Mouse (Mus musculus): ENCODE results near the gene Cep250. TPM values are rescaled to one million over a fixed set of nuclear protein-coding genes. Genes with fewer than 3 reads are reported as not detected.

Gene Cep250
- polyA plus RNA-seq, 1 experiment, result 6.4 TPM

GRCm38 (mm10) chr2:155991151-155991550, 34.9 kb downstream of the Cep250 start:
- Histone ChIP-seq H3K27me3 (ENCODE audit: control insufficient read depth, insufficient read depth, low read length) (no peaks in the 10 kb centered on the region), H3K4me3 (ENCODE audit: control insufficient read depth, low read depth, low read length) (no peak overlapping the region), H3K27ac (ENCODE audit: control insufficient read depth, insufficient read depth, low read depth, low read length) (no peak overlapping the region), H3K4me1 (ENCODE audit: control insufficient read depth, insufficient read depth, low read length) (no peaks in the 10 kb centered on the region), H3K36me3 (ENCODE audit: control insufficient read depth, insufficient read depth, low read length) (no peaks in the 10 kb centered on the region)
- TF ChIP-seq POLR2A (IDR thresholded peaks at IDR 0.05; ENCODE audit: control insufficient read depth, low read depth, low read length) (no peak), CTCF (IDR thresholded peaks at IDR 0.05; ENCODE audit: control insufficient read depth, insufficient read depth, insufficient replicate concordance, low read depth, low read length) (no peak)

- no peaks in the 10 kb centered on the region for H3K27me3 ChIP-seq (ENCODE audit: control insufficient read depth, insufficient read depth, low read length)
- H3K36me3 ChIP-seq (ENCODE audit: control insufficient read depth, insufficient read depth, low read length), result no peaks in the 10 kb centered on the region
- H3K27ac ChIP-seq (ENCODE audit: control insufficient read depth, insufficient read depth, low read depth, low read length), result no peak overlapping the region
- no peaks in the 10 kb centered on the region for H3K4me1 ChIP-seq (ENCODE audit: control insufficient read depth, insufficient read depth, low read length)
- no peak overlapping the region for H3K4me3 ChIP-seq (ENCODE audit: control insufficient read depth, low read depth, low read length)
- TF ChIP-seq CTCF (IDR thresholded peaks at IDR 0.05; ENCODE audit: control insufficient read depth, insufficient read depth, insufficient replicate concordance, low read depth, low read length), result no peak
- no peak for TF ChIP-seq POLR2A (IDR thresholded peaks at IDR 0.05; ENCODE audit: control insufficient read depth, low read depth, low read length)
These were observed 35.6 kb downstream of the Cep250 start for GRCm38 (mm10) chr2:155991863-155992321.

- Histone ChIP-seq H3K4me3 (ENCODE audit: control insufficient read depth, low read depth, low read length) (no peak overlapping the region), H3K4me1 (ENCODE audit: control insufficient read depth, insufficient read depth, low read length) (peaks cover 6% of the 10 kb centered on the region), H3K27me3 (ENCODE audit: control insufficient read depth, insufficient read depth, low read length) (no peaks in the 10 kb centered on the region), H3K27ac (ENCODE audit: control insufficient read depth, insufficient read depth, low read depth, low read length) (no peak overlapping the region), H3K36me3 (ENCODE audit: control insufficient read depth, insufficient read depth, low read length) (no peaks in the 10 kb centered on the region)
- TF ChIP-seq POLR2A (IDR thresholded peaks at IDR 0.05; ENCODE audit: control insufficient read depth, low read depth, low read length) (no peak), CTCF (IDR thresholded peaks at IDR 0.05; ENCODE audit: control insufficient read depth, insufficient read depth, insufficient replicate concordance, low read depth, low read length) (peak; percentile 10; the same call in 1 of the 2 replicates)
These were observed 49.1 kb downstream of the Cep250 start for GRCm38 (mm10) chr2:156005393-156005792.

- peak; percentile 85 for TF ChIP-seq POLR2A (IDR thresholded peaks at IDR 0.05; ENCODE audit: control insufficient read depth, low read depth, low read length)
- TF ChIP-seq CTCF (IDR thresholded peaks at IDR 0.05; ENCODE audit: control insufficient read depth, insufficient read depth, insufficient replicate concordance, low read depth, low read length), result no peak
- Histone ChIP-seq H3K27me3 (ENCODE audit: control insufficient read depth, insufficient read depth, low read length) (no peaks in the 10 kb centered on the region), H3K4me3 (ENCODE audit: control insufficient read depth, low read depth, low read length) (peak within 1 kb of the TSS; percentile 97), H3K4me1 (ENCODE audit: control insufficient read depth, insufficient read depth, low read length) (peaks cover 6% of the 10 kb centered on the region), H3K36me3 (ENCODE audit: control insufficient read depth, insufficient read depth, low read length) (peaks cover 2% of the 10 kb centered on the region), H3K27ac (ENCODE audit: control insufficient read depth, insufficient read depth, low read depth, low read length) (peak within 1 kb of the TSS; percentile 85)
These were observed 51.8 kb downstream of the Cep250 start, which contains the start of the genes 6430550D23Rik and Ergic3 for GRCm38 (mm10) chr2:156007888-156008532. 6430550D23Rik (minus strand) TSS chr2:156007977. Ergic3 (plus strand) TSS chr2:156008045.

GRCm38 (mm10) chr2:156018106-156018505, 61.8 kb downstream of the Cep250 start:
- Histone ChIP-seq H3K4me1 (ENCODE audit: control insufficient read depth, insufficient read depth, low read length) (no peaks in the 10 kb centered on the region; the same call in 1 of the 2 replicates), H3K4me3 (ENCODE audit: control insufficient read depth, low read depth, low read length) (no peak overlapping the region), H3K27me3 (ENCODE audit: control insufficient read depth, insufficient read depth, low read length) (no peaks in the 10 kb centered on the region), H3K36me3 (ENCODE audit: control insufficient read depth, insufficient read depth, low read length) (no peaks in the 10 kb centered on the region; the same call in none of the 2 replicates), H3K27ac (ENCODE audit: control insufficient read depth, insufficient read depth, low read depth, low read length) (no peak overlapping the region)
- no peak for TF ChIP-seq POLR2A (IDR thresholded peaks at IDR 0.05; ENCODE audit: control insufficient read depth, low read depth, low read length)
- TF ChIP-seq CTCF (IDR thresholded peaks at IDR 0.05; ENCODE audit: control insufficient read depth, insufficient read depth, insufficient replicate concordance, low read depth, low read length), result no peak

GRCm38 (mm10) chr2:156021219-156021618, 65.0 kb downstream of the Cep250 start:
- Histone ChIP-seq H3K4me1 (ENCODE audit: control insufficient read depth, insufficient read depth, low read length) (no peaks in the 10 kb centered on the region; the same call in 1 of the 2 replicates), H3K27ac (ENCODE audit: control insufficient read depth, insufficient read depth, low read depth, low read length) (no peak overlapping the region), H3K36me3 (ENCODE audit: control insufficient read depth, insufficient read depth, low read length) (no peaks in the 10 kb centered on the region; the same call in none of the 2 replicates), H3K4me3 (ENCODE audit: control insufficient read depth, low read depth, low read length) (no peak overlapping the region), H3K27me3 (ENCODE audit: control insufficient read depth, insufficient read depth, low read length) (no peaks in the 10 kb centered on the region)
- TF ChIP-seq POLR2A (IDR thresholded peaks at IDR 0.05; ENCODE audit: control insufficient read depth, low read depth, low read length), result no peak
- TF ChIP-seq CTCF (IDR thresholded peaks at IDR 0.05; ENCODE audit: control insufficient read depth, insufficient read depth, insufficient replicate concordance, low read depth, low read length), result no peak

- H3K27me3 ChIP-seq (ENCODE audit: control insufficient read depth, insufficient read depth, low read length), result no peaks in the 10 kb centered on the region
- H3K4me1 ChIP-seq (ENCODE audit: control insufficient read depth, insufficient read depth, low read length), result no peaks in the 10 kb centered on the region; the same call in 1 of the 2 replicates
- H3K4me3 ChIP-seq (ENCODE audit: control insufficient read depth, low read depth, low read length), result no peak overlapping the region
- no peaks in the 10 kb centered on the region; the same call in 1 of the 2 replicates for H3K36me3 ChIP-seq (ENCODE audit: control insufficient read depth, insufficient read depth, low read length)
- no peak overlapping the region for H3K27ac ChIP-seq (ENCODE audit: control insufficient read depth, insufficient read depth, low read depth, low read length)
- TF ChIP-seq CTCF (IDR thresholded peaks at IDR 0.05; ENCODE audit: control insufficient read depth, insufficient read depth, insufficient replicate concordance, low read depth, low read length) (no peak), POLR2A (IDR thresholded peaks at IDR 0.05; ENCODE audit: control insufficient read depth, low read depth, low read length) (no peak)
These were observed 65.5 kb downstream of the Cep250 start for GRCm38 (mm10) chr2:156021765-156022164.

Measured in testis, adult 2 months (tissue).